Mouse (Mus musculus) embryonic facial prominence, embryonic 13.5 days (tissue): ENCODE measurements around the gene Hoxb2. TPM values are rescaled to one million over a fixed set of nuclear protein-coding genes. Genes with fewer than 3 reads are reported as not detected.

ENCODE experiments used
- ATAC-seq: fragments of 200-750 bp; cut with Nextera tagmentation; 2 replicates; pipeline ENCODE4 v1.8.0; 2017; ENCODE audit warnings: low read depth; ENCODE audit not compliant: insufficient number of reproducible peaks, insufficient read depth, low FRiP score, low TSS enrichment
- H3K27ac ChIP-seq: fragments of 300-500 bp; sonication (generic); 2 replicates; pipeline ENCODE4 v1.5.1; 2015; ENCODE audit warnings: moderate library complexity, mild to moderate bottlenecking, inconsistent platforms
- H3K27me3 ChIP-seq: fragments of 300-500 bp; sonication (generic); 2 replicates; pipeline ENCODE4 v1.6.1; 2015; ENCODE audit warnings: mild to moderate bottlenecking, inconsistent platforms
- H3K36me3 ChIP-seq: fragments of 300-500 bp; sonication (generic); 2 replicates; pipeline ENCODE4 v1.6.1; 2015; ENCODE audit warnings: mild to moderate bottlenecking, inconsistent platforms
- H3K4me1 ChIP-seq: fragments of 300-500 bp; sonication (generic); 2 replicates; pipeline ENCODE4 v1.6.1; 2015; ENCODE audit warnings: inconsistent platforms
- H3K4me2 ChIP-seq: fragments of 300-500 bp; sonication (generic); 2 replicates; pipeline ENCODE4 v1.6.1; 2015; ENCODE audit warnings: moderate library complexity, mild to moderate bottlenecking, inconsistent platforms
- H3K4me3 ChIP-seq: fragments of 300-500 bp; sonication (generic); 2 replicates; pipeline ENCODE4 v1.5.1; 2015; ENCODE audit warnings: mild to moderate bottlenecking, inconsistent platforms
- H3K9ac ChIP-seq: fragments of 300-500 bp; sonication (generic); 2 replicates; pipeline ENCODE4 v1.6.1; 2015; ENCODE audit warnings: mild to moderate bottlenecking, inconsistent platforms
- H3K9me3 ChIP-seq: fragments of 300-500 bp; sonication (generic); 2 replicates; pipeline ENCODE4 v1.6.1; 2016; ENCODE audit warnings: inconsistent platforms
- WGBS: fragments of 180-500 bp; shearing (Covaris S2); methylation state at CpG from one replicate; pipeline ENCODE4 v1.1.7; 2015; ENCODE audit warnings: mixed read lengths; 5-methylcytosine and 5-hydroxymethylcytosine counted together
- polyA plus RNA-seq: library from polyadenylated mRNA; unstranded; fragments of >200 nt; fragmentation: Nextera tagmentation; extraction: Ambion mirVana; gene quantifications from 2 replicates; pipeline ENCODE4 v1.2.1, GENCODE M21; 2015

Hoxb2 gene
- polyA plus RNA-seq, 1 experiment from 2014 or later, result 0.52 TPM

DNA sequence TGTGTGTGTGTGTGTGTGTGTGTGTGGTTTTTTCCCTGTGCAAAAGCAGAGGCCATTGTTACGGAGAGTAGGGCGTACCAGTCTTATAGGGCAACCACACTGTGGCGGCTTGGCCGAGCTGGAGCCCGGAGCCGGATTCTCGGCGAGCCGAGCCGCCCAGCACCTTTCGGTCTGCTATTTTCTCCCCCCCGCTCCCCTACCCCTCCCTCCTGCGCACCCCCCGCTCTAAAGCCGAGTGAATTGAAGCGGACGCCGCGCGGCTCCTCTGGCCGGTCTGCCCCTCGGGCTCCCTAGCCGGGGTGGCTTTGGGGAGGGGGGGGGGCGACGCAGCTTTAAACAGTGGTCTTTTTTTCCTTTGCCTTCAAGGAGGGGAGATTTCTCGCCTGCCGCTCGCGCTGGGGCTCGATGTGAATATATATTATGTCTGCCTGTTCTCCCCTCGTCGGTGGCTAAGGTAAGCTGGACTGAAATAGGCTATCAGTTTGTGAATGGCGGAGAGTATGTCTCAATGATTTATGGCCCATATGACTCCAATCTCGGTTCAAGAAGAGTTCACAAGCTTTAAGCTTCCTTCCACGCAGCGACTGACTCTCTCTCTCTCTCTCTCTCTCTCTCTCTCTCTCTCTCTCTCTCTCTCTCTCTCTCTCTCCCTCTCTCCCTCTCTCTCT lies 9.5 kb upstream of the Hoxb2 start:
- Histone ChIP-seq H3K4me3 (no peak overlapping the region), H3K9ac (no peak overlapping the region), H3K27ac (no peak overlapping the region), H3K4me1 (0 out of 2 replicates have a peak, but pooled peaks cover 4% of the 10 kb centered on the region), H3K27me3 (peaks cover 100% of the 10 kb centered on the region), H3K4me2 (no peak overlapping the region), H3K36me3 (no peaks in the 10 kb centered on the region), H3K9me3 (no peaks in the 10 kb centered on the region)
- ATAC-seq, result no peak
- WGBS, result 0% methylated on average over 34 of the region's 36 CpGs

DNA sequence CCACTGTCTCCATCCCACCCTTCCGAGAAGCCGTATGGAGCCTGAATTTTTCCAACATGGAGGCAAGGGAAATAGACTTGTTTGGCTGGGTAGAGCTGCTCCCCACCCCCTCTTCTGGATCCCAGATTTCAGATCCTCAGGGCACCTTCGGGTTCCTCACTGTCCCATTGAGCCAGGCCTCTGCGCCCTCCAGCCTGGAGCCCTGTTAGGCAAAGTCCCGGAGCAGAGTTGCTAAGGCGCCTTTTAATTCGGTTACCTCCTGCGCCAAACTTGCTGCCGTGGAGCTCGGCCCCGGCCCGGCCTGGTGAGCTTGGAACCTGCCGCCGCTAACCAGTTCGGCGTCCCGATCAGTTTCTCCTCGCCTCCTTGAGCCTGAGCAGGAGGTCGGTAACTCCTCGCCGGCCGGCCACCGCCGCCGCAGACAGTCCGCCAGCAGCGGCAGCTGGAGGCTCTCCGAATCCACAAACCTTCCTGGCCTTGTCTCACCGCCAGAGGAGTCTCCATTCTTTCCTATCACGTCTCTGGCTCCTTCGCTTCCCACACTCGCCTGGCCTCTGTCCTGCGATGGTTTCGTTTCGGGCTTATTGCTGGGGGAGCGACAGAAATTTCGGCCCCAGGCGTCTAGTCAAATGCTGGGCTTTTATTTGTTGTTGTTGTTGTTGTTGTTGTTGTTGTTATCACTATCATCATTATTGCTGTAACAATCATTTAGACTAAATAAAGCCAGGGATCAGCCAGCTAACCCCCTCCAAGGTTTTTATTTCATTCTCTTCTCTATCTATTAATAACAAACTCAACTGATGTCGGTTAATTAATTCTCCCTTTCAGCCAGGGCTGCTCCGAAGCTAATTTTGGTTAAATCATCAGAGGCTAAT lies 8.4 kb upstream of the Hoxb2 start:
- Histone ChIP-seq H3K27ac (no peak overlapping the region), H3K9me3 (no peaks in the 10 kb centered on the region), H3K27me3 (peaks cover 100% of the 10 kb centered on the region), H3K36me3 (no peaks in the 10 kb centered on the region), H3K4me2 (0 out of 2 replicates have a peak overlapping the region, but pooled peaks have one; percentile 5), H3K9ac (no peak overlapping the region), H3K4me3 (no peak overlapping the region), H3K4me1 (0 out of 2 replicates have a peak, but pooled peaks cover 4% of the 10 kb centered on the region)
- WGBS, result under 1% methylated on average over 40 of the region's 40 CpGs
- ATAC-seq, result no peak

DNA sequence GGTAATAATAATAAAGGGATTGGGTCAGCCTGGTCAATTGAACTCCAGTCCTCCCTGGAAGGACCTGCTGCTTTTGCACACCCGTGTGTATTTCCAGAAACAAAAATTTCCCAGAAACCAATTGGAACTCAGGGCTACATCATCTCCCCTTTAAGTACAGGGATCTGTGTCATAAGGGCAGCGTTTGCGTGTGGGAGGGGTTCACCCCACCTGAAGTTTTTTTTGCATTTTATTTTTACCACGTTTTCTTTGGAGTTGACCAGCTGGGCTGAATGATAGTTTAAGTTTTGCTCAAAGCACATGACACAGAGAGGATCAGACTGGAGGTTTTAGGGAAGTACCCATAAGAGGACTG lies 7.8 kb upstream of the Hoxb2 start:
- no peak for ATAC-seq
- H3K4me2 ChIP-seq, result no peak overlapping the region
- H3K36me3 ChIP-seq, result no peaks in the 10 kb centered on the region
- WGBS, result 1% methylated on average over 4 of the region's 4 CpGs
- no peak overlapping the region for H3K27ac ChIP-seq
- no peak overlapping the region for H3K4me3 ChIP-seq
- H3K9ac ChIP-seq, result no peak overlapping the region
- H3K9me3 ChIP-seq, result no peaks in the 10 kb centered on the region
- 0 out of 2 replicates have a peak, but pooled peaks cover 4% of the 10 kb centered on the region for H3K4me1 ChIP-seq
- peaks cover 98% of the 10 kb centered on the region for H3K27me3 ChIP-seq

DNA sequence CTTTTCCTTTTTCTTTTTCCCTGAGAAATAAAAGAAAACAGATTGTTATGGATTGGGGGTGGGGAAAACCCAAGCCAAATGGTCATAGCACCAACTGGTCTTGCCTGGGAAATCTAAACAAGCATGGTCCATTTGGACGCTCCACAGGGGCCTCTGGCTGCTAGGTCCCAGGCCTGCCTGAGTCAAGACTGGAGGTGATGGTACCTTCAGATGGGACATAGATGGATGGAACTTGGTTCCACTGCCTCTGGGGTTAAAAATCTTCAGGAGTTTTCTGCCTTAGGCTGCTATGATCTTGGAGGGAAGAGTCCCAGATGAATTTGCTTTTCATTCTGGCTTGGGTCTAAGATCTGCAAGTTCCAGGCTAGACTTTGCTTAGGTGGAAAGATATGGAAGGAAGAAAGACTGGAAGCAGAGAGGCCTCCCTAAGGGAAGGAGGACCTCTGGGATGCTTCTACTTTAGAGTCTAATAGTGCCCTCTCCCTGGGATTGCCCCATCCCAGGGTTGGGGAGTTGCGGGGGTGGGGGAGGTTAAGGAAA lies 7.0 kb upstream of the Hoxb2 start:
- Histone ChIP-seq H3K9me3 (no peaks in the 10 kb centered on the region), H3K27ac (no peak overlapping the region), H3K27me3 (peaks cover 98% of the 10 kb centered on the region), H3K4me3 (no peak overlapping the region), H3K4me2 (no peak overlapping the region), H3K36me3 (no peaks in the 10 kb centered on the region), H3K9ac (no peak overlapping the region), H3K4me1 (0 out of 2 replicates have a peak, but pooled peaks cover 4% of the 10 kb centered on the region)
- ATAC-seq, result no peak
- 2% methylated on average over 2 of the region's 2 CpGs for WGBS

DNA sequence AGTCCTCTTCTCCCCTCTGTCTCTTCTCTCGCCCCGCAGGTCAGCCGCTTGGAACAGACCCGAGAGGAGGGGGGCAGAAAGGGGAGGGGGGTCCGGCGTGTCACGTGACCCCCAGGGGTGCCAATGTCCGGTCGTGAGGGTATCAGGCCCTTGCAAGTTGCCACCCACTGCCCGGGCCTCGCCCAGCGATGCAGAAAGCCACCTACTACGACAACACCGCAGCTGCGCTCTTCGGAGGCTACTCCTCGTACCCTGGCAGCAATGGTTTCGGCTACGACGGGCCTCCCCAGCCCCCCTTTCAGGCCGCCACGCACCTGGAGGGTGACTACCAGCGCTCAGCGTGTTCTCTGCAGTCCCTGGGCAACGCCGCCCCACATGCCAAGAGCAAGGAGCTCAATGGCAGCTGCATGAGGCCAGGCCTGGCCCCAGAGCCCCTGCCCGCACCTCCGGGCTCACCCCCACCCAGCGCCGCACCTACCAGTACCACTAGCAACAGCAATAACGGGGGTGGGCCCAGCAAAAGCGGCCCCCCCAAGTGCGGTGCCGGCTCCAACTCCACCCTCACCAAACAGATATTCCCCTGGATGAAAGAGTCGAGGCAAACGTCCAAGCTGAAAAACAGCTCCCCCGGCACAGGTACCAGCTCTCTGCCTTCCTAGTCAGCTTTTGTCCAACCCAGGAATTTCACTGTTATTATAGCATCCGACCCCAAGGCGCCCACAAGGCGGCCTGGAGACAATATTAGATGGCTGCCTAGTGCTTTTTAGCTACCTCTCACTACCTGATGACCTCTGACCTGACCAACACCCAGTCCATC lies 6.1 kb upstream of the Hoxb2 start:
- Histone ChIP-seq H3K4me1 (0 out of 2 replicates have a peak, but pooled peaks cover 4% of the 10 kb centered on the region), H3K4me2 (no peak overlapping the region), H3K9ac (no peak overlapping the region), H3K27me3 (peaks cover 98% of the 10 kb centered on the region), H3K4me3 (no peak overlapping the region), H3K9me3 (no peaks in the 10 kb centered on the region), H3K27ac (no peak overlapping the region), H3K36me3 (no peaks in the 10 kb centered on the region)
- no peak for ATAC-seq
- 3% methylated on average over 40 of the region's 40 CpGs for WGBS

DNA sequence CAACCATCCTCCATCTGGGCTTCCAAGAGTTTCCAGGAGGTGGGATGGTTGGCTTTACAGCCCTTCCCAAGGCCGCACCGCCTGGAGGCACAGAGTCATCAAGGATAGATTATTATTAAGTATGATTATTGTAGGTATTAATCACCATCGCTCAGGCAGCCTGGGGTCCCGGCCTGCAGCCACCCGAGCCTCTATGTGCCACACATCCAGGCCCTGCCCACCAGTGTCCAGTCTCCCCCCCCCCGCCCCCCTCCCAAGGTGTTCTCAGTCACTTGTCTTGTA lies 5.5 kb upstream of the Hoxb2 start:
- Histone ChIP-seq H3K4me3 (no peak overlapping the region), H3K27me3 (peaks cover 98% of the 10 kb centered on the region), H3K9me3 (no peaks in the 10 kb centered on the region), H3K27ac (no peak overlapping the region), H3K4me2 (no peak overlapping the region), H3K4me1 (0 out of 2 replicates have a peak, but pooled peaks cover 4% of the 10 kb centered on the region), H3K9ac (no peak overlapping the region), H3K36me3 (no peaks in the 10 kb centered on the region)
- no peak for ATAC-seq
- 2% methylated on average over 6 of the region's 6 CpGs for WGBS

DNA sequence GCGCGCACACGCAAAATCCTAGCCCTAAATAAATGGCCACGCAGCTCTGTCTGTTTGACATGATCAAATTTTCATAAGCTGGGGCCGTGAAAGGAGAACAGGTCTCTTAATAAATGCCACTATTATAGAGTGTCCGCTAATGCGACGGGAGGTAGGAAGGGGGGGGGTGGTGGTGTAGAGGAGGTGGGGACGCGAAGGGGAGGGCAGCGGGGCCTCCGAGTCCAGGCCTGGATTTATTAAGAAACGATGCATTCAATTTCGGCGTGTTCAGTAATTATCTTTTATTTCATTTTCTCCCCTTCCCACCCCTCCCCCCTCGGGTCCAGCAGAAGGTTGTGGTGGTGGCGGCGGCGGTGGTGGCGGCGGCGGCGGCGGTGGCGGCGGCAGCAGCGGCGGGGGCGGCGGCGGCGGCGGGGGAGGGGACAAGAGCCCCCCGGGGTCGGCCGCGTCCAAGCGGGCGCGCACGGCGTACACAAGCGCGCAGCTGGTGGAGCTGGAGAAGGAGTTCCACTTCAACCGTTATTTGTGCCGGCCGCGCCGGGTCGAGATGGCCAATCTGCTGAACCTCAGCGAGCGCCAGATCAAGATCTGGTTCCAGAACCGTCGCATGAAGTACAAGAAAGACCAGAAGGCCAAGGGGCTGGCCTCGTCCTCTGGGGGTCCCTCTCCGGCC lies 5.0 kb upstream of the Hoxb2 start:
- peaks cover 98% of the 10 kb centered on the region for H3K27me3 ChIP-seq
- ATAC-seq, result no peak
- H3K27ac ChIP-seq, result no peak overlapping the region
- H3K4me3 ChIP-seq, result peak overlapping the region; percentile 10; the same call in 1 of the 2 replicates
- H3K9me3 ChIP-seq, result no peaks in the 10 kb centered on the region
- H3K4me1 ChIP-seq, result 0 out of 2 replicates have a peak, but pooled peaks cover 4% of the 10 kb centered on the region
- no peak overlapping the region for H3K9ac ChIP-seq
- no peaks in the 10 kb centered on the region for H3K36me3 ChIP-seq
- H3K4me2 ChIP-seq, result peak overlapping the region; percentile 30; the same call in 1 of the 2 replicates
- WGBS, result 1% methylated on average over 44 of the region's 56 CpGs

DNA sequence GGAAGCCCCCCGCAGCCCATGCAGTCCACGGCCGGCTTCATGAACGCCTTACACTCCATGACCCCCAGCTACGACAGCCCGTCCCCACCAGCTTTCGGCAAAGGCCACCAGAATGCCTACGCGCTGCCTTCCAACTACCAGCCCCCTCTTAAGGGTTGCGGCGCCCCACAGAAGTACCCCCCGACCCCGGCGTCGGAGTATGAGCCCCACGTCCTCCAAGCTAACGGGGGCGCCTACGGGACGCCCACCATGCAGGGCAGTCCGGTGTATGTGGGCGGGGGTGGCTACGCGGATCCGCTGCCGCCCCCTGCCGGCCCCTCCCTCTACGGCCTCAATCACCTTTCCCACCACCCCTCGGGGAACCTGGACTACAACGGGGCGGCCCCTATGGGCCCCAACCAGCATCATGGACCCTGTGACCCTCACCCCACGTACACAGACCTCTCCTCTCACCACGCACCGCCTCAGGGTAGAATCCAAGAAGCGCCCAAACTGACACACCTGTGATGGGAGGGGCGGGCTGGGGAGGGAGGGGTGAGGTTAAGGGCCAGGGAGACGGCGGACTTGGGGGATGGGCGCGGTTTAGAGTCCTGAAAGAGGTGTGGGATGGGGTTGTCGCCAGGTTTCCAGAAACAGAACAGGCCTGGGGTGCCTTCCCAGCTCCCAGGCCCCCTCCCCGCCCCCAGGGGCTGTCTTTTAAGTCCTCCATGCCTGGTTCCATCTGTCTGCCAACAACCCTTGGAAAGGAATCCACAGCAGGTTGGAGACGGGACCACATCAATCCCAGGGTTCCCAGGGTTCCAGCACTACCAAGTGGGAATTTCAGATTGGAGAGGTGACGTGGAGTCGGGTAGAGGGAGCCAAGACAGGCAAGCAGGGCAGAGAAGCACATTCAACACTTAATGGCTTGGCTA lies 4.2 kb upstream of the Hoxb2 start:
- ATAC-seq, result no peak
- Histone ChIP-seq H3K4me2 (no peak overlapping the region), H3K27me3 (peaks cover 98% of the 10 kb centered on the region), H3K4me1 (0 out of 2 replicates have a peak, but pooled peaks cover 4% of the 10 kb centered on the region), H3K27ac (no peak overlapping the region), H3K9me3 (no peaks in the 10 kb centered on the region), H3K36me3 (no peaks in the 10 kb centered on the region), H3K9ac (no peak overlapping the region), H3K4me3 (0 out of 2 replicates have a peak overlapping the region, but pooled peaks have one; percentile 10)
- 2% methylated on average over 45 of the region's 45 CpGs for WGBS

DNA sequence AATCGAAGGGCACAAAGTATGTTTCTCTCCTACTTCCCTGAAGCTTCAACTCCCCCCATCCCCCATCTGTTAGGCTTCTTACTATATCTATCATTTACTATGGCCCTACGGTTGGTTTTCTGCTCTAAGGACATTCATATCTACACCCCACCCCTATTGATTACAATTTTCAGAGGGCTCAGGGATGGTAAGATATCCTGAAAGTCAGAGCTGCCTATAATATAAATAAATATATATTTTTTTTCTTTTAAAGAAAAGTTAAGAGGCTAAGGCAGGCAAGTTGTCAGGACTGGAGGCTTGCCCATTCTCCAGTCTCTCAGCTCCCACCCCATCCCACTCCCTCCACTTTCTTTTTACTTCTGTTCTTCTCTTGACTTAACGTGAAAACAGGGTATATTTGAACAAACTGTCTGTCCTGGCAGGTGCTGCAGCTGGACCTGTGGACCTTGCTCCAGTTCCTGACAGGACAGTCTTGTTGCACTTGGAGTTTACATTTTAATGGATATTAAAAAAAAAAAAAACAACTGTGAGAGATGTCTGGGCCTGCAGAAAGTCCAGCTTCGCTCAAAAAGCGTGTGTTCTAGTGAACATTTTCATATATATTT lies 3.3 kb upstream of the Hoxb2 start:
- Histone ChIP-seq H3K9me3 (no peaks in the 10 kb centered on the region), H3K36me3 (no peaks in the 10 kb centered on the region), H3K4me3 (no peak overlapping the region), H3K9ac (no peak overlapping the region), H3K4me1 (0 out of 2 replicates have a peak, but pooled peaks cover 4% of the 10 kb centered on the region), H3K27ac (no peak overlapping the region), H3K27me3 (peaks cover 98% of the 10 kb centered on the region), H3K4me2 (no peak overlapping the region)
- ATAC-seq, result no peak
- WGBS, result 7% methylated on average over 5 of the region's 5 CpGs

DNA sequence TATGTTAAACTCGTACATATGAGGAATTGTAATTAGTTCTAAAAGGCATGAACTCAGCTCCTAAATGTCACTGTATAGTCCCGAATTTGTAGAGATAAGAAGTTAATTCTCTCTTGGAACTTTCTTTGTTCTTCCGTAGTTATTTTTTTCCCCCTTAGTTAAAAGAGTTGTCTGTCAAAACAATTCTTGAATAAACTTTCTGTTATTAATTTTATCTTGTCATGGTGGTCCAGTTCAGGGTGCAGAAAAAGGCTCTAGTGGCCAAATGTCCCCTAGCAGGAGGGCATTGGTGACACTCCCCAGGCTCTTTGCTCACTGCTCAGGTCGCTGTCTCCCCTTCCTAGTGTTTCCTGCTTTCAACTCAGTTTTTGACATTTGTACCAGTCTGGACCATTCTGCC lies 2.6 kb upstream of the Hoxb2 start:
- no peak overlapping the region for H3K9ac ChIP-seq
- H3K4me3 ChIP-seq, result no peak overlapping the region
- 7% methylated on average over 4 of the region's 4 CpGs for WGBS
- H3K4me1 ChIP-seq, result peaks cover 4% of the 10 kb centered on the region; the same call in 1 of the 2 replicates
- no peaks in the 10 kb centered on the region for H3K36me3 ChIP-seq
- no peak overlapping the region for H3K4me2 ChIP-seq
- H3K27me3 ChIP-seq, result peaks cover 98% of the 10 kb centered on the region
- ATAC-seq, result no peak
- no peak overlapping the region for H3K27ac ChIP-seq
- no peaks in the 10 kb centered on the region for H3K9me3 ChIP-seq
